Mouse (Mus musculus) heart, embryonic 14.5 days (tissue): ENCODE measurements around the gene Dusp16. TPM values are rescaled to one million over a fixed set of nuclear protein-coding genes. Genes with fewer than 3 reads are reported as not detected.

Experiments
- ATAC-seq: fragments of 200-750 bp; cut with Nextera tagmentation; 2 replicates; pipeline ENCODE4 v1.8.0; 2017; ENCODE audit warnings: low read depth, moderate TSS enrichment; ENCODE audit not compliant: insufficient number of reproducible peaks, insufficient read depth, low FRiP score
- H3K27ac ChIP-seq, 2 experiments: fragments of 200-500 bp in 1 of 2; fragments of 300-500 bp in 1 of 2; sonication (generic) in 1 of 2; replicated peaks in 1 of 2; 2 replicates each; pipeline ENCODE4 v1.5.1; 2012 to 2014; ENCODE audit warnings: low read depth in 2 of 2, low read length in 2 of 2, control low read depth in 1 of 2, mild to moderate bottlenecking in 1 of 2, mixed read lengths in 1 of 2; ENCODE audit not compliant: control insufficient read depth in 1 of 2, insufficient read depth in 1 of 2
- H3K27me3 ChIP-seq: fragments of 300-500 bp; sonication (generic); 2 replicates; pipeline ENCODE4 v1.6.1; 2014; ENCODE audit warnings: mild to moderate bottlenecking, low read length, control low read depth; ENCODE audit not compliant: control insufficient read depth, insufficient read depth
- H3K36me3 ChIP-seq: fragments of 300-500 bp; sonication (generic); 2 replicates; pipeline ENCODE4 v1.6.1; 2014; ENCODE audit warnings: mild to moderate bottlenecking, control low read depth, low read length, mixed read lengths; ENCODE audit not compliant: control insufficient read depth, insufficient read depth
- H3K4me1 ChIP-seq, 2 experiments: fragments of 200-500 bp in 1 of 2; fragments of 300-500 bp in 1 of 2; sonication (generic) in 1 of 2; 2 replicates each; pipeline ENCODE4 v1.6.1; 2012 to 2014; ENCODE audit warnings: low read length in 2 of 2, control low read depth in 1 of 2, mixed read lengths in 1 of 2; ENCODE audit not compliant: control insufficient read depth in 2 of 2, insufficient read depth in 2 of 2
- H3K4me2 ChIP-seq: fragments of 300-500 bp; sonication (generic); 2 replicates; pipeline ENCODE4 v1.6.1; 2014; ENCODE audit warnings: mild to moderate bottlenecking, low read length
- H3K4me3 ChIP-seq, 2 experiments: fragments of 200-500 bp in 1 of 2; fragments of 300-500 bp in 1 of 2; sonication (generic) in 1 of 2; 2 replicates each; pipeline ENCODE4 v1.5.1; 2012 to 2014; ENCODE audit warnings: low read length in 2 of 2, mild to moderate bottlenecking in 2 of 2, control low read depth in 1 of 2, low read depth in 1 of 2, moderate library complexity in 1 of 2; ENCODE audit not compliant: control insufficient read depth in 1 of 2, insufficient read depth in 1 of 2
- H3K9ac ChIP-seq: fragments of 300-500 bp; sonication (generic); 2 replicates; pipeline ENCODE4 v1.6.1; 2014; ENCODE audit warnings: mild to moderate bottlenecking, low read length
- H3K9me3 ChIP-seq: fragments of 300-500 bp; sonication (generic); 2 replicates; pipeline ENCODE4 v1.6.1; 2016; ENCODE audit warnings: low read length, control low read depth; ENCODE audit not compliant: control insufficient read depth
- WGBS: fragments of 180-500 bp; shearing (Covaris S2); extraction: QIAGEN DNeasy Blood & Tissue Kit; methylation state at CpG from one replicate; pipeline ENCODE4 v1.1.7; 2014; 5-methylcytosine and 5-hydroxymethylcytosine counted together
- polyA plus RNA-seq: library from polyadenylated mRNA; unstranded; fragments of >200 nt; fragmentation: Nextera tagmentation; extraction: Ambion mirVana; gene quantifications from 2 replicates; pipeline ENCODE4 v1.2.1, GENCODE M21; 2014

Gene Dusp16
- polyA plus RNA-seq, 1 experiment from 2014 or later = 19.7 TPM

- 86% methylated on average over 4 of the region's 4 CpGs for WGBS
- Histone ChIP-seq H3K36me3 (peaks cover 53% of the 10 kb centered on the region), H3K27ac (peak overlapping the region in 1 of 2 experiments; percentile 45; a peak in 1 of 4 replicates), H3K9ac (no peak overlapping the region), H3K4me3 (no peak overlapping the region), H3K4me1 (peaks cover 3 to 4% of the 10 kb centered on the region in 2 experiments), H3K9me3 (no peaks in the 10 kb centered on the region), H3K4me2 (no peak overlapping the region), H3K27me3 (no peaks in the 10 kb centered on the region)
- no peak for ATAC-seq
Observed at GRCm38 (mm10) chr6:134753412-134753811, 39.0 kb downstream of the Dusp16 start.

- Histone ChIP-seq H3K9me3 (no peaks in the 10 kb centered on the region), H3K4me3 (no peak overlapping the region), H3K4me1 (peaks cover 3 to 4% of the 10 kb centered on the region in 2 experiments), H3K36me3 (peaks cover 43% of the 10 kb centered on the region), H3K4me2 (no peak overlapping the region), H3K27me3 (no peaks in the 10 kb centered on the region), H3K27ac (no peak overlapping the region), H3K9ac (no peak overlapping the region)
- ATAC-seq = no peak
- 86% methylated on average over 5 of the region's 5 CpGs for WGBS
Observed at GRCm38 (mm10) chr6:134751883-134752647, 40.4 kb downstream of the Dusp16 start.

- 91% methylated on average over 4 of the region's 4 CpGs for WGBS
Observed at GRCm38 (mm10) chr6:134751087-134751486, 41.3 kb downstream of the Dusp16 start.

GRCm38 (mm10) chr6:134748126-134748525, 44.3 kb downstream of the Dusp16 start:
- H3K4me2 ChIP-seq = no peak overlapping the region
- H3K27me3 ChIP-seq = no peaks in the 10 kb centered on the region
- H3K9me3 ChIP-seq = no peaks in the 10 kb centered on the region
- ATAC-seq = no peak
- H3K4me1 ChIP-seq = peaks cover 0 to 5% of the 10 kb centered on the region in 2 experiments; a peak in 1 of 4 replicates
- H3K4me3 ChIP-seq = no peak overlapping the region
- H3K9ac ChIP-seq = no peak overlapping the region
- peaks cover 31% of the 10 kb centered on the region for H3K36me3 ChIP-seq
- WGBS = 87% methylated on average over 3 of the region's 3 CpGs
- no peak overlapping the region for H3K27ac ChIP-seq

More at GRCm38 (mm10) chr6:134751087-134751486, 41.3 kb downstream of the Dusp16 start:
- Histone ChIP-seq H3K27me3 (no peaks in the 10 kb centered on the region), H3K9me3 (no peaks in the 10 kb centered on the region), H3K36me3 (peaks cover 35% of the 10 kb centered on the region), H3K9ac (no peak overlapping the region), H3K4me1 (peaks cover 3 to 4% of the 10 kb centered on the region in 2 experiments), H3K27ac (no peak overlapping the region), H3K4me2 (no peak overlapping the region), H3K4me3 (no peak overlapping the region)
- ATAC-seq = no peak

GRCm38 (mm10) chr6:134745876-134746275, 46.5 kb downstream of the Dusp16 start:
- Histone ChIP-seq H3K4me1 (peaks cover 0 to 5% of the 10 kb centered on the region in 2 experiments; a peak in 1 of 4 replicates), H3K36me3 (peaks cover 18% of the 10 kb centered on the region), H3K9ac (no peak overlapping the region), H3K4me2 (no peak overlapping the region), H3K27me3 (no peaks in the 10 kb centered on the region), H3K9me3 (no peaks in the 10 kb centered on the region), H3K27ac (no peak overlapping the region), H3K4me3 (no peak overlapping the region)
- WGBS = 93% methylated on average over 7 of the region's 7 CpGs
- ATAC-seq = no peak

GRCm38 (mm10) chr6:134743568-134743967, 48.9 kb downstream of the Dusp16 start:
- Histone ChIP-seq H3K27ac (no peak overlapping the region), H3K9ac (no peak overlapping the region), H3K4me3 (no peak overlapping the region), H3K9me3 (no peaks in the 10 kb centered on the region), H3K27me3 (no peaks in the 10 kb centered on the region), H3K36me3 (peaks cover 27% of the 10 kb centered on the region), H3K4me2 (no peak overlapping the region), H3K4me1 (peaks cover 0 to 5% of the 10 kb centered on the region in 2 experiments; a peak in 1 of 4 replicates)
- ATAC-seq = no peak

GRCm38 (mm10) chr6:134736853-134737252, 55.6 kb downstream of the Dusp16 start:
- Histone ChIP-seq H3K27me3 (no peaks in the 10 kb centered on the region), H3K27ac (no peak overlapping the region), H3K9ac (no peak overlapping the region), H3K4me1 (no peaks in the 10 kb centered on the region; a peak in 1 of 4 replicates), H3K4me3 (no peak overlapping the region), H3K9me3 (no peaks in the 10 kb centered on the region), H3K36me3 (peaks cover 53% of the 10 kb centered on the region), H3K4me2 (no peak overlapping the region)
- ATAC-seq = no peak
- WGBS = 87% methylated on average over 3 of the region's 3 CpGs
